Mouse (Mus musculus) testis, postnatal 14 days (tissue): ENCODE results near the gene Myo9b.
"Not testable (repeated sequence)": the region's sequence is repeated elsewhere in the genome, so short reads cannot be mapped to it uniquely, and the experiment has no call there.

ENCODE experiments used
- DNase-seq: peaks from one replicate; pipeline ENCODE4 v3.0.0; 2021; ENCODE audit warnings: low spot score

Myo9b gene

GRCm38 (mm10) chr8:71296784-71297183 is 24.3 kb downstream of the Myo9b start:
- no peak for DNase-seq

- no peak for DNase-seq
These were observed 24.9 kb downstream of the Myo9b start for GRCm38 (mm10) chr8:71297439-71297838.

GRCm38 (mm10) chr8:71299716-71300115 is 27.2 kb downstream of the Myo9b start:
- DNase-seq: no peak

- DNase-seq: no peak
These were observed 30.3 kb downstream of the Myo9b start for GRCm38 (mm10) chr8:71302788-71303187.

- DNase-seq: no peak
These were observed 31.1 kb downstream of the Myo9b start for GRCm38 (mm10) chr8:71303632-71304031.

GRCm38 (mm10) chr8:71305988-71306387 is 33.5 kb downstream of the Myo9b start:
- DNase-seq: no peak

GRCm38 (mm10) chr8:71307371-71307770 is 34.9 kb downstream of the Myo9b start:
- DNase-seq: no peak

GRCm38 (mm10) chr8:71307913-71308312 is 35.4 kb downstream of the Myo9b start:
- DNase-seq: no peak

GRCm38 (mm10) chr8:71310446-71310845 is 37.9 kb downstream of the Myo9b start:
- DNase-seq: no peak

- DNase-seq: peak; percentile 45
These were observed 40.2 kb downstream of the Myo9b start for GRCm38 (mm10) chr8:71312700-71313099.

- DNase-seq: no peak
These were observed 41.4 kb downstream of the Myo9b start for GRCm38 (mm10) chr8:71313951-71314350.

GRCm38 (mm10) chr8:71315972-71316371 is 43.5 kb downstream of the Myo9b start:
- DNase-seq: no peak

- no peak for DNase-seq
These were observed 44.0 kb downstream of the Myo9b start for GRCm38 (mm10) chr8:71316486-71317031.

- DNase-seq: not testable (repeated sequence)
These were observed 46.1 kb downstream of the Myo9b start for GRCm38 (mm10) chr8:71318610-71319009.

- DNase-seq: not testable (repeated sequence)
These were observed 47.2 kb downstream of the Myo9b start for GRCm38 (mm10) chr8:71319760-71320159.

GRCm38 (mm10) chr8:71322939-71323338 is 50.4 kb downstream of the Myo9b start:
- DNase-seq: no peak

GRCm38 (mm10) chr8:71324848-71325247 is 52.3 kb downstream of the Myo9b start:
- DNase-seq: no peak

- DNase-seq: not testable (repeated sequence)
These were observed 65.3 kb downstream of the Myo9b start for GRCm38 (mm10) chr8:71337834-71338233.

GRCm38 (mm10) chr8:71340625-71341024 is 68.1 kb downstream of the Myo9b start:
- DNase-seq: no peak

GRCm38 (mm10) chr8:71346581-71346980 is 74.1 kb downstream of the Myo9b start:
- no peak for DNase-seq

GRCm38 (mm10) chr8:71351117-71351516 is 78.6 kb downstream of the Myo9b start:
- DNase-seq: no peak

- DNase-seq: no peak
These were observed 79.0 kb downstream of the Myo9b start for GRCm38 (mm10) chr8:71351520-71351919.

- no peak for DNase-seq
These were observed 85.5 kb downstream of the Myo9b start for GRCm38 (mm10) chr8:71358026-71358425.

- peak; percentile 91 for DNase-seq
These were observed 94.4 kb downstream of the Myo9b start, which contains the start of gene Use1 for GRCm38 (mm10) chr8:71366771-71367528. Use1 (plus strand) TSS chr8:71366848.
